Mouse (Mus musculus) yolk sac, embryonic 10.5 days (tissue): ENCODE measurements around the gene Catsperz.
"Not testable (repeated sequence)": the region's sequence is repeated elsewhere in the genome, so short reads cannot be mapped to it uniquely, and the experiment has no call there.

Source experiments
- DNase-seq: peaks from one replicate; pipeline ENCODE4 v3.0.0-alpha.2; 2017; ENCODE audit warnings: low spot score

Gene Catsperz

GRCm38 (mm10) chr19:6907811-6908540 lies 17.2 kb downstream of the Catsperz start:
- no peak for DNase-seq

DNA sequence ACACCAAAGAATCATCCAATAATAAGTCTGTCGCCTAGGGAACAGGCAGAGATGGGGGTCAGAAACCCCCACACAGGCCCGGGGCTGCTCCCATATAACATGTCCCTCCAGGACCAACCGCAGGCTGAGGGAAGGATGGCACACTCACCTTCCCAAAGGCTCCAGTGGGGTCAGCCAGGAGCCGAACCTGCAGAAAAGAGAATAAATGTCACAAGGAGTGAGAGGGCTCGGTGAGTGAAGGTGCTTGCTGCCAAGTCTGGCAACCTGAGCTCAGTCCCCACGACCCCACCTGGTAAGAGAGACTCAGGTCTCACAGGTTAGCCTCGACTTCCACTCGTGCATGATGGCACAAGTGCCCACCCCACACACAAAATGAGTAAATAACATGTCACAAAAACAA lies 18.1 kb downstream of the Catsperz start:
- DNase-seq: no peak

GRCm38 (mm10) chr19:6906199-6906598 lies 19.0 kb downstream of the Catsperz start:
- DNase-seq: no peak

DNA sequence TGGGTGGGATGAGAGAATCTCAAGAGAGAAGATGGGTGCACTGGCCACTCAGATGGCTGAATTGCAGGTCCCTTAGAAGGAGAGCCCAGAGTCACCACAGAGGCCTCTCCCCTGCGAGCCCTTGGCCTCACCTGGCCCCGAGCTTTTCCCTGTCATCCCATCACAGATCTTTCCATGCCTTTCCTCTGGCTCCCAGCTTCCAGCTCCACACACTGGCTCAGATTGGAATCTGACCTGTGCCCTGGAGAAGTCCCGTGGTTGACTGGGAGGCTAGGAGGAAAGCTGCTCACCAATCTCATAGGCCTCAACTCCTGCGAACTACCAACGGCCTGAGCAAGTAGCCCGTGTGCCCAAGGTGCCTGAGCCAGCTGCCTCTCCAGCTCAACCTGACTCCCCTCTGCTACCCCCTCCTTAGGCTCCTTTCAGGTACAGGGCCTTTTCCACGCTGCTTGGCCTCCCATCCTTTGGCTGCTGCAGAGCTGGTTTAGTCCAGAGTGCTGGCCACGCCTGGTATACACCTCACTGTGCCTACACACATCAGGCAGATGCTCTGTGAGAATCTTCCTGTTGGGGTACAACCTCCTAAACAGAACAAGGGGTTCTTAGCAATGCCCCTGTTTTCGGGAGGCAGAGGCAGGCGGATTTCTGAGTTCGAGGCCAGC lies 19.6 kb downstream of the Catsperz start:
- DNase-seq: no peak

GRCm38 (mm10) chr19:6904846-6905245 lies 20.3 kb downstream of the Catsperz start:
- no peak for DNase-seq

DNA sequence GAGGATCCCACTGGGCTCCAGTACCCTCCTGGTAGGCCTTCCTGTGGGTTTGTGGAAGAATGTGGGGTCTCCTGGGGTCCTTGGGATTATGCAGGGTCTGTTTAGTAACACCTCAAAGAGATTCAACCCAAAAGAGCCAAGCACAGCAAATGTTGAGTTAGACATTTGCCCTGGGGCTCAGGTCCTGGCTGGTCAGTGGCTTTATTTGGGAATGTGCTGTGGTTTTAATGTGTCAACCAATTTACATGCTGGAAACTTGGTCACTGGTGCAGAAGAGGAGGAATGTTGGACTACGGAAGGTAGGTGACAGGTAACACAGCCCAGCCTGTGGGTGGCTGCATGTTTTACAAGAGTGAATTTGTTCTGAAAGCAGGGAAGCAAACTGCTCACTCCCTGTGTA lies 22.1 kb downstream of the Catsperz start:
- no peak for DNase-seq

DNA sequence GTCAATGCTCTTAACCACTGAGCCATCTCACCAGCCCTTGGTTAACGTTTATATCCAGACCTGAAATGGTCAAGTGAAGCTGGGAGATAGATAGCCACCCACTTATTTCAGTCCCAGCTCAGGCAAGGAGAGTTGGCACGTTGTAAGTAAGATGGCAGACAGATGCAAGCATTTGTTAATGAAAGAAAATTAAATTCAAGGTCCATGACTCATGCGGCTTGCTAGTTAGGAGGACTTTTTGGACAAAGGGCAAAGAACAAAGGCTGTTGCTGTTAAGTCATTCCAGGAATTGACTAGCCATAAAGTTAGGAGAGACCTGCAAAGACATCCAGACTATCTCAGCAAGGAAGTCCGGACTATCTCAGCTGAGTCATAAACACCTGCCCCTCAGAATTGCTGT lies 25.5 kb downstream of the Catsperz start:
- no peak for DNase-seq

- DNase-seq: not testable (repeated sequence)
These were observed 29.4 kb downstream of the Catsperz start for GRCm38 (mm10) chr19:6895608-6896305.

- no peak for DNase-seq
These were observed 31.3 kb downstream of the Catsperz start for GRCm38 (mm10) chr19:6893731-6894451.

- no peak for DNase-seq
These were observed 32.7 kb downstream of the Catsperz start for GRCm38 (mm10) chr19:6892512-6892911.

DNA sequence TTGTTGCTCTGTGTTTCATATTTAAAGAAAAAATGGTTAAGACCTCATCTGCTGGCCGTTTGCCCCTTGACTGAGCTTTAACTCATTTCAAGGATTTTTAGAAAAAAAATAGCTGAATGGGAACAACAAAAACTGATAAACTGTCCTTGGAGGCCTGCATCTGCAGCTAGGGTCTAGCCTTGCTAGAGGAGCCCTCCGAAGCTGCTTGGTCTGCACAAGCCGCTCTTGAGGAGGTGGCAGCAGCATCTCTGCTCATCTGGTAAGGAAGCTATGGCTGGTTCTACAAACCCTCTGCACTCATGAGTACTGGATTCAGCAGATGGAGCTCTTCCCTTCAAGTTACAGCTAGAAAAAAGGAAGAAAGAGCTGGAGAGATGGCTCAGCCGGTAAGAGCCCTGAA lies 47.2 kb downstream of the Catsperz start:
- no peak for DNase-seq

- DNase-seq: no peak
These were observed 48.4 kb downstream of the Catsperz start for GRCm38 (mm10) chr19:6876799-6877198.

- no peak for DNase-seq
These were observed 49.3 kb downstream of the Catsperz start for GRCm38 (mm10) chr19:6875834-6876233.

GRCm38 (mm10) chr19:6874257-6874656 lies 50.9 kb downstream of the Catsperz start:
- no peak for DNase-seq

DNA sequence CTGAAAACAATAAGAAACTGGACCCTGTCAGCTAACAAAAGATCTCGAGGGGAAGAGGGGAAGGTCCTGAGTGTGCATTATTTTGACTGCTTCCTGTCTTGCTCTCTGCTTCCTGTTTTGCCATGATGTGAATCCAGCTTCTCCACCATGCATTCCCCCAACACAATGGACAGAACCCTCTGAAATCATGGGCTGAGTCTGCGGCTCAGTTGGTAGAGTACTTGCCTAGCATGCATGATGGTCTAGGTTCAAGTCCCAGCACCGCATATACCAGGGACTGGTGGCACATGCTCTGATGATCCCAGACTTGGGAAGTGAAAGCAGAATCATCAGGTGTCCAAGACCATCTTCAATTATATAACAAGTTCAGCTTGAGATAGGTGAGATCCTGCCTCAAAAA lies 52.5 kb downstream of the Catsperz start:
- DNase-seq: no peak
